Mouse (Mus musculus) ES-E14 (cell line): ENCODE results near the gene Wdr43. TPM values are rescaled to one million over a fixed set of nuclear protein-coding genes. Genes with fewer than 3 reads are reported as not detected.

Experiments
- DNase-seq: peaks from one replicate; pipeline ENCODE4 v3.0.0-alpha.2; 2013; ENCODE audit warnings: low read depth, low spot score
- H3K27ac ChIP-seq: 2 replicates; pipeline ENCODE4 v1.5.1; 2012; ENCODE audit warnings: low read depth, mild to moderate bottlenecking, low read length, moderate library complexity, mixed read lengths; ENCODE audit not compliant: poor library complexity, insufficient read depth, severe bottlenecking
- H3K36me3 ChIP-seq: 2 replicates; pipeline ENCODE4 v1.6.1; 2012; ENCODE audit warnings: mild to moderate bottlenecking, low read length, moderate library complexity, mixed read lengths; ENCODE audit not compliant: control insufficient read depth, poor library complexity, insufficient read depth, severe bottlenecking
- H3K4me1 ChIP-seq, 2 experiments: fragments of 150-350 bp in 1 of 2; sonication (generic) in 1 of 2; 2 replicates each; pipeline ENCODE4 v1.6.1; 2012; ENCODE audit warnings: low read length in 2 of 2, mild to moderate bottlenecking in 1 of 2, mixed read lengths in 1 of 2; ENCODE audit not compliant: control insufficient read depth in 2 of 2, insufficient read depth in 2 of 2, poor library complexity in 1 of 2
- H3K4me3 ChIP-seq, 2 experiments: fragments of 150-350 bp in 1 of 2; sonication (generic) in 1 of 2; 2 replicates each; pipeline ENCODE4 v1.5.1; 2012; ENCODE audit warnings: low read length in 2 of 2, low read depth in 1 of 2, mild to moderate bottlenecking in 1 of 2, mixed read lengths in 1 of 2; ENCODE audit not compliant: insufficient read depth in 1 of 2, poor library complexity in 1 of 2, severe bottlenecking in 1 of 2
- H3K9ac ChIP-seq: 2 replicates; pipeline ENCODE4 v1.6.1; 2012; ENCODE audit warnings: low read depth, mild to moderate bottlenecking, low read length, mixed read lengths; ENCODE audit not compliant: poor library complexity, insufficient read depth, severe bottlenecking
- H3K9me3 ChIP-seq: fragments of 150-350 bp; sonication (generic); 2 replicates; pipeline ENCODE4 v1.6.1; 2012; ENCODE audit warnings: low read depth, mild to moderate bottlenecking, low read length; ENCODE audit not compliant: control insufficient read depth, insufficient read depth
- CHD2 ChIP-seq: IDR thresholded peaks from 2 replicates; pipeline ENCODE4 v1.6.1; 2014; ENCODE audit warnings: mild to moderate bottlenecking, low read depth, low read length, inconsistent platforms
- HCFC1 ChIP-seq: IDR thresholded peaks from 2 replicates; pipeline ENCODE4 v1.6.1; 2012; ENCODE audit warnings: low read length, inconsistent platforms, borderline replicate concordance; ENCODE audit not compliant: insufficient read depth
- MAFK ChIP-seq: IDR thresholded peaks from 2 replicates; pipeline ENCODE4 v1.6.1; 2014; ENCODE audit warnings: mild to moderate bottlenecking, low read depth, low read length, inconsistent platforms; ENCODE audit not compliant: insufficient read depth
- ZC3H11A ChIP-seq: IDR thresholded peaks from 2 replicates; pipeline ENCODE4 v1.6.1; 2012; ENCODE audit warnings: low read depth, mild to moderate bottlenecking, inconsistent platforms, low read length, borderline replicate concordance
- ZNF384 ChIP-seq: IDR thresholded peaks from 2 replicates; pipeline ENCODE4 v1.6.1; 2012; ENCODE audit warnings: low read depth, low read length, inconsistent platforms
- in situ Hi-C, 2 experiments: fragments of 600-800 bp; cut with MboI; formaldehyde crosslinking; loops; one replicate each; pipeline ENCODE4 v1.15.1; 2025; ENCODE audit warnings: low sequenced_read_pairs in 2 of 2, inconsistent platforms in 1 of 2; ENCODE audit not compliant: unreplicated experiment in 2 of 2
- total RNA-seq: library from RNA; depleted of rRNA; stranded (reverse); fragments of 300-350 nt; gene quantifications from 2 replicates; pipeline ENCODE4 v1.2.3, GENCODE M21; 2012

Gene Wdr43
- total RNA-seq, 1 experiment, result 264 TPM

- Histone ChIP-seq H3K9ac (no peak overlapping the region), H3K9me3 (no peaks in the 10 kb centered on the region), H3K36me3 (peaks cover 13% of the 10 kb centered on the region), H3K4me1 (no peaks in the 10 kb centered on the region; a peak in 1 of 4 replicates), H3K4me3 (no peak overlapping the region), H3K27ac (no peak overlapping the region)
- in situ Hi-C loops, result no loop called here
- no peak for DNase-seq
- TF ChIP-seq ZNF384, result no peak
- TF ChIP-seq CHD2, result no peak
- no peak for TF ChIP-seq ZC3H11A
- no peak for TF ChIP-seq MAFK
- no peak for TF ChIP-seq HCFC1
Measured at GRCm38 (mm10) chr17:71660390-71660789, 44.7 kb downstream of the Wdr43 start.

GRCm38 (mm10) chr17:71662751-71663250 lies 47.1 kb downstream of the Wdr43 start:
- no peak for TF ChIP-seq ZNF384
- no peak for TF ChIP-seq HCFC1
- no peak for TF ChIP-seq MAFK
- peaks cover 3% of the 10 kb centered on the region for H3K36me3 ChIP-seq
- in situ Hi-C loops, result no loop called here
- H3K4me3 ChIP-seq, result peak overlapping the region; percentile 47 to 53
- H3K9ac ChIP-seq, result peak overlapping the region; percentile 44; the same call in 1 of the 2 replicates
- DNase-seq, result peak; percentile 54
- no peaks in the 10 kb centered on the region for H3K9me3 ChIP-seq
- H3K4me1 ChIP-seq, result no peaks in the 10 kb centered on the region; a peak in 1 of 4 replicates
- H3K27ac ChIP-seq, result no peak overlapping the region

GRCm38 (mm10) chr17:71663491-71663890 lies 47.8 kb downstream of the Wdr43 start:
- H3K9ac ChIP-seq, result no peak overlapping the region
- DNase-seq, result no peak
- in situ Hi-C loops, result no loop called here
- no peaks in the 10 kb centered on the region; a peak in 1 of 4 replicates for H3K4me1 ChIP-seq
- H3K36me3 ChIP-seq, result peaks cover 3% of the 10 kb centered on the region
- H3K9me3 ChIP-seq, result no peaks in the 10 kb centered on the region
- H3K4me3 ChIP-seq, result no peak overlapping the region
- H3K27ac ChIP-seq, result no peak overlapping the region
- TF ChIP-seq ZNF384 (no peak), MAFK (no peak), HCFC1 (no peak), CHD2 (no peak), ZC3H11A (no peak)

GRCm38 (mm10) chr17:71664172-71664571 lies 48.5 kb downstream of the Wdr43 start:
- Histone ChIP-seq H3K36me3 (no peaks in the 10 kb centered on the region), H3K9ac (no peak overlapping the region), H3K27ac (no peak overlapping the region), H3K9me3 (no peaks in the 10 kb centered on the region), H3K4me3 (no peak overlapping the region), H3K4me1 (no peaks in the 10 kb centered on the region; a peak in 1 of 4 replicates)
- TF ChIP-seq ZC3H11A (no peak), MAFK (peak; percentile 73; the same call in 1 of the 2 replicates)
- DNase-seq, result no peak
- in situ Hi-C loops, result no loop called here

- in situ Hi-C loops, result no loop called here
- no peak for TF ChIP-seq MAFK
- TF ChIP-seq HCFC1, result no peak
- no peak for TF ChIP-seq ZNF384
- no peak for TF ChIP-seq ZC3H11A
- no peak for TF ChIP-seq CHD2
- no peak for DNase-seq
Measured at GRCm38 (mm10) chr17:71665201-71665600, 49.5 kb downstream of the Wdr43 start.

More at GRCm38 (mm10) chr17:71665201-71665600, 49.5 kb downstream of the Wdr43 start:
- Histone ChIP-seq H3K4me3 (no peak overlapping the region), H3K36me3 (no peaks in the 10 kb centered on the region), H3K27ac (no peak overlapping the region), H3K9me3 (no peaks in the 10 kb centered on the region), H3K9ac (no peak overlapping the region), H3K4me1 (no peaks in the 10 kb centered on the region; a peak in 1 of 4 replicates)
